In genomic region chr2:102541404-102542125, GRCm38 (mm10) we compare ENCODE assay signal across 16 mouse cellular contexts. TPM values are rescaled to one million over a fixed set of nuclear protein-coding genes. Genes with fewer than 3 reads are reported as not detected.
A peak's percentile ranks its signal among the peaks of the same experiment; 100 is the strongest.
DNase-seq lines count a peak whose midpoint lies in the region; ATAC-seq and TF ChIP-seq lines count a peak whose summit lies in the region.
"Had no signal": no experiment of that assay in that cellular context is flagged by ENCODE, and none has a peak within 500 bp of the region (broad histone marks: within the 10 kb centered on the region; RNA-seq: fewer than 3 reads in every experiment).

No protein-coding gene starts in this region.

- no peak overlapping the region for H3K27ac ChIP-seq in liver, adult 2 months (replicated peaks; ENCODE audit: insufficient read depth, low read depth, low read length)
- H3K27ac ChIP-seq in liver, embryonic 11.5 days (ENCODE audit: low read depth, low read length), result no peak overlapping the region
- no peak overlapping the region for H3K27ac ChIP-seq in neural tube, embryonic 15.5 days (replicated peaks)
- H3K27ac ChIP-seq: hindbrain, embryonic 15.5 days; liver, embryonic 15.5 days; midbrain, embryonic 12.5 days had no signal

- no peak for TF ChIP-seq POLR2A in liver, adult 2 months (IDR thresholded peaks at IDR 0.05; ENCODE audit: extremely low read depth, insufficient read depth, low read length)

- no peak for TF ChIP-seq CTCF in liver, adult 2 months (IDR thresholded peaks at IDR 0.05; ENCODE audit: low read depth, low read length)

- H3K4me2 ChIP-seq in liver, embryonic 11.5 days, result no peak overlapping the region
- H3K4me2 ChIP-seq in neural tube, embryonic 15.5 days, result no peak overlapping the region
- H3K4me2 ChIP-seq: hindbrain, embryonic 15.5 days; liver, embryonic 15.5 days; midbrain, embryonic 12.5 days; stomach, embryonic 15.5 days had no signal

- no peak for DNase-seq in frontal cortex, postnatal 36 days (ENCODE audit: low spot score in 2 of 2)
- DNase-seq in liver, adult 2 months (ENCODE audit: extremely low read depth, low read depth, low spot score), result peak; percentile 57
- no peak for DNase-seq in liver, embryonic 11.5 days (ENCODE audit: low spot score)
- DNase-seq in NIH3T3 (ENCODE audit: low read depth), result peak; percentile 38
- peak; percentile 19 to 29 for DNase-seq in adrenal gland, postnatal 36 days
- no peak for DNase-seq in thymus, adult 18-20 months
- DNase-seq: heart, postnatal 10 days; kidney, postnatal 4 days; thymus, postnatal 25 days had no signal

- H3K9me3 ChIP-seq in liver, embryonic 11.5 days (ENCODE audit: control insufficient read depth, low read length), result no peaks in the 10 kb centered on the region
- no peaks in the 10 kb centered on the region for H3K9me3 ChIP-seq in neural tube, embryonic 15.5 days (replicated peaks)
- H3K9me3 ChIP-seq: hindbrain, embryonic 15.5 days; liver, embryonic 15.5 days; midbrain, embryonic 12.5 days; stomach, embryonic 15.5 days had no signal

- no peak overlapping the region for H3K4me3 ChIP-seq in liver, adult 2 months (ENCODE audit: insufficient read depth, low read depth, low read length)
- no peak overlapping the region for H3K4me3 ChIP-seq in liver, embryonic 11.5 days (ENCODE audit: low read depth, low read length)
- no peak overlapping the region for H3K4me3 ChIP-seq in neural tube, embryonic 15.5 days (replicated peaks)
- H3K4me3 ChIP-seq: hindbrain, embryonic 15.5 days; liver, embryonic 15.5 days; midbrain, embryonic 12.5 days; stomach, embryonic 15.5 days had no signal

- no peaks in the 10 kb centered on the region for H3K4me1 ChIP-seq in liver, adult 2 months (ENCODE audit: control insufficient read depth, insufficient read depth, low read length)
- no peaks in the 10 kb centered on the region for H3K4me1 ChIP-seq in liver, embryonic 11.5 days (replicated peaks; ENCODE audit: control insufficient read depth, insufficient read depth, low read length)
- peaks cover 9% of the 10 kb centered on the region for H3K4me1 ChIP-seq in neural tube, embryonic 15.5 days
- H3K4me1 ChIP-seq: liver, embryonic 15.5 days; midbrain, embryonic 12.5 days had no signal

- WGBS in liver, adult 2 months, result 32% methylated on average over 4 of the region's 4 CpGs
- WGBS in liver, embryonic 11.5 days, result 34% methylated on average over 4 of the region's 4 CpGs
- 44% methylated on average over 4 of the region's 4 CpGs for WGBS in neural tube, embryonic 15.5 days

- H3K36me3 ChIP-seq in liver, adult 2 months (ENCODE audit: control insufficient read depth, insufficient read depth, low read length), result no peaks in the 10 kb centered on the region
- no peaks in the 10 kb centered on the region for H3K36me3 ChIP-seq in liver, embryonic 11.5 days (ENCODE audit: control insufficient read depth, insufficient read depth, low read length)
- H3K36me3 ChIP-seq in neural tube, embryonic 15.5 days, result no peaks in the 10 kb centered on the region
- H3K36me3 ChIP-seq: hindbrain, embryonic 15.5 days; liver, embryonic 15.5 days; midbrain, embryonic 12.5 days; stomach, embryonic 15.5 days had no signal

- no peaks in the 10 kb centered on the region for H3K27me3 ChIP-seq in liver, adult 2 months (ENCODE audit: control insufficient read depth, insufficient read depth, low read length)
- H3K27me3 ChIP-seq in liver, embryonic 11.5 days (replicated peaks; ENCODE audit: control insufficient read depth, insufficient read depth, low read length), result no peaks in the 10 kb centered on the region
- no peaks in the 10 kb centered on the region for H3K27me3 ChIP-seq in neural tube, embryonic 15.5 days (replicated peaks)
- H3K27me3 ChIP-seq: hindbrain, embryonic 15.5 days; liver, embryonic 15.5 days; midbrain, embryonic 12.5 days; stomach, embryonic 15.5 days had no signal

- no peaks in the 10 kb centered on the region for H3K79me2 ChIP-seq in liver, adult 2 months (ENCODE audit: control insufficient read depth, insufficient read depth, low read length)

- H3K9ac ChIP-seq in liver, adult 2 months (ENCODE audit: low read depth, low read length), result no peak overlapping the region
- H3K9ac ChIP-seq in liver, embryonic 11.5 days (ENCODE audit: low read depth, low read length), result no peak overlapping the region
- no peak overlapping the region for H3K9ac ChIP-seq in neural tube, embryonic 15.5 days (replicated peaks)
- H3K9ac ChIP-seq: hindbrain, embryonic 15.5 days; liver, embryonic 15.5 days; midbrain, embryonic 12.5 days; stomach, embryonic 15.5 days had no signal

- peak; percentile 60 for ATAC-seq in frontal cortex, adult (ENCODE audit: low TSS enrichment)
- no peak for ATAC-seq in liver, embryonic 11.5 days (replicated peaks; ENCODE audit: low FRiP score)
- no peak for ATAC-seq in neural tube, embryonic 15.5 days (ENCODE audit: low FRiP score)
- ATAC-seq: forebrain, embryonic 16.5 days had no signal

RNA-seq across cellular contexts. Expression of gene Pamr1, which starts 8.2 kb away (rescaled TPM):
- total RNA-seq in liver, adult 2 months (2014; rRNA removed), result 3.3 and 3.4 TPM in 2 replicates
- polyA plus RNA-seq in liver, adult 2 months (2012; rRNA removed), result 1.6 and 2.6 TPM in 2 replicates
- polyA plus RNA-seq in liver, embryonic 11.5 days (2014; fragmentation: Nextera tagmentation; extraction: Ambion mirVana), result 3.3 and 4.7 TPM in 2 replicates
- total RNA-seq in adrenal gland, postnatal 36 days (2021), result 1 to 10 TPM; 2.0 to 2.3 TPM
- polyA plus RNA-seq in neural tube, embryonic 15.5 days (2015; fragmentation: Nextera tagmentation; extraction: Ambion mirVana), result 13.9 and 18.6 TPM in 2 replicates

Comparison
In these comparisons a context has a peak if more than half of its experiments do, and no peak if none do; other contexts are left out.
1. DNase-seq: peak in liver, adult 2 months (single experiment), NIH3T3 (single experiment) and adrenal gland, postnatal 36 days (2 of 2); none in frontal cortex, postnatal 36 days (0 of 2), liver, embryonic 11.5 days (single experiment) and thymus, adult 18-20 months (0 of 2).